In the genomic region with DNA sequence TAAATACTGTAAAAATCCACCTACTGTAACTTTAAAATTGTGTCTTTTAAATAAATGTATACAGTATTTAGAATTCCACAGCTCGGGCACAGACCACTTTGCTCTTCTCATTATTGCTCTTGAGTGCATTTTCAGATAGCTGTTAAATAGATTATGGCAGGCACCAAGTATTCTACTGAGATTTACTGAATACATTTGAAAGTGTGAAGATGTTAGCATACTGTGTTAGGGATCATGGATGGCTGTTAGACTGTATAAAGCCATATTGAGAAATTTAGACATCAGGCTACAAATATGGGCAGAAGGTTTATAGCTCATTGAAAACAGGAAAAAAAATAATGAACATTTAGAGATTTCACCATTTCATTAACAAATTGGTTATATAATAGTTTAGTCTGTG, we compare ENCODE assay signal across 21 mouse cellular contexts.
DNase-seq lines count a peak whose midpoint lies in the region; ATAC-seq and TF ChIP-seq lines count a peak whose summit lies in the region.
"Had no signal": no experiment of that assay in that cellular context is flagged by ENCODE, and none has a peak within 500 bp of the region (broad histone marks: within the 10 kb centered on the region; RNA-seq: fewer than 3 reads in every experiment).

No protein-coding gene starts in this region.

- H3K4me1 ChIP-seq in forebrain, embryonic 15.5 days, result no peaks in the 10 kb centered on the region
- no peaks in the 10 kb centered on the region for H3K4me1 ChIP-seq in forebrain, embryonic 11.5 days (replicated peaks; ENCODE audit: control insufficient read depth, insufficient read depth, low read length)
- H3K4me1 ChIP-seq in forebrain, embryonic 16.5 days (replicated peaks; ENCODE audit: control insufficient read depth, insufficient read depth, low read length), result no peaks in the 10 kb centered on the region
- no peaks in the 10 kb centered on the region for H3K4me1 ChIP-seq in forebrain, embryonic 10.5 days
- no peaks in the 10 kb centered on the region for H3K4me1 ChIP-seq in forebrain, postnatal 0 days (ENCODE audit: insufficient read depth)
- no peaks in the 10 kb centered on the region for H3K4me1 ChIP-seq in forebrain, embryonic 13.5 days

- no peak for TF ChIP-seq CTCF in forebrain, postnatal 0 days (IDR thresholded peaks at IDR 0.05; ENCODE audit: low read depth)

- H3K9ac ChIP-seq in forebrain, embryonic 15.5 days (replicated peaks), result no peak overlapping the region
- no peak overlapping the region for H3K9ac ChIP-seq in forebrain, embryonic 11.5 days (ENCODE audit: low read length)
- no peak overlapping the region for H3K9ac ChIP-seq in forebrain, embryonic 16.5 days (replicated peaks; ENCODE audit: low read depth, low read length)
- no peak overlapping the region for H3K9ac ChIP-seq in forebrain, postnatal 0 days
- no peak overlapping the region for H3K9ac ChIP-seq in forebrain, embryonic 13.5 days

- no peak for DNase-seq in forebrain, embryonic 11.5 days (ENCODE audit: low spot score)
- no peak for DNase-seq in forebrain, embryonic 10.5 days (ENCODE audit: extremely low spot score, low spot score)
- no peak for DNase-seq in forebrain, postnatal 0 days
- DNase-seq: adrenal gland, adult 2 months; adrenal gland, adult 8-10 months; adrenal gland, postnatal 10 days; adrenal gland, postnatal 14 days; adrenal gland, postnatal 25 days; adrenal gland, postnatal 36 days; B cell, adult 2 months; cerebellum, adult 11 months; cerebellum, adult 11-12 months; cerebellum, adult 18-20 months had no signal

- no peak overlapping the region for H3K4me3 ChIP-seq in forebrain, embryonic 15.5 days
- no peak overlapping the region for H3K4me3 ChIP-seq in forebrain, embryonic 11.5 days (ENCODE audit: low read depth, low read length)
- no peak overlapping the region for H3K4me3 ChIP-seq in forebrain, embryonic 16.5 days (replicated peaks; ENCODE audit: low read length)
- no peak overlapping the region for H3K4me3 ChIP-seq in forebrain, embryonic 10.5 days
- H3K4me3 ChIP-seq in forebrain, postnatal 0 days (ENCODE audit: low read depth, low read length), result no peak overlapping the region
- no peak overlapping the region for H3K4me3 ChIP-seq in forebrain, embryonic 13.5 days

- no peak overlapping the region for H3K27ac ChIP-seq in forebrain, embryonic 15.5 days (replicated peaks)
- no peak overlapping the region for H3K27ac ChIP-seq in forebrain, embryonic 11.5 days (ENCODE audit: low read depth, low read length)
- no peak overlapping the region for H3K27ac ChIP-seq in forebrain, embryonic 16.5 days (ENCODE audit: low read length)
- no peak overlapping the region for H3K27ac ChIP-seq in forebrain, embryonic 10.5 days
- H3K27ac ChIP-seq in forebrain, postnatal 0 days (ENCODE audit: low read depth, low read length), result no peak overlapping the region
- no peak overlapping the region for H3K27ac ChIP-seq in forebrain, embryonic 13.5 days

- ATAC-seq in forebrain, embryonic 15.5 days (replicated peaks), result 0 out of 2 replicates have a peak, but pooled peaks have one; percentile 53
- no peak for ATAC-seq in forebrain, embryonic 11.5 days (replicated peaks; ENCODE audit: low FRiP score)
- 0 out of 2 replicates have a peak, but pooled peaks have one; percentile 62 for ATAC-seq in forebrain, embryonic 16.5 days
- ATAC-seq in forebrain, postnatal 0 days, result peak; percentile 73
- ATAC-seq in forebrain, embryonic 13.5 days, result no peak
- ATAC-seq: activated CD4-positive, CD25-positive, alpha-beta regulatory T cell, adult 4 months; CD4-positive, CD25-positive, alpha-beta regulatory T cell, adult 4 months; Patski had no signal

- 52% methylated on average over 1 of the region's 1 CpGs for WGBS in forebrain, embryonic 15.5 days
- WGBS in forebrain, embryonic 11.5 days, result 86% methylated on average over 1 of the region's 1 CpGs
- 62% methylated on average over 1 of the region's 1 CpGs for WGBS in forebrain, embryonic 16.5 days
- WGBS in forebrain, embryonic 10.5 days, result 74% methylated on average over 1 of the region's 1 CpGs
- WGBS in forebrain, postnatal 0 days, result 37% methylated on average over 1 of the region's 1 CpGs
- 75% methylated on average over 1 of the region's 1 CpGs for WGBS in forebrain, embryonic 13.5 days

- H3K27me3 ChIP-seq in forebrain, embryonic 15.5 days, result no peaks in the 10 kb centered on the region
- no peaks in the 10 kb centered on the region for H3K27me3 ChIP-seq in forebrain, embryonic 11.5 days (ENCODE audit: control insufficient read depth, insufficient read depth, low read length)
- no peaks in the 10 kb centered on the region for H3K27me3 ChIP-seq in forebrain, embryonic 16.5 days (replicated peaks; ENCODE audit: control insufficient read depth, insufficient read depth, low read length)
- no peaks in the 10 kb centered on the region for H3K27me3 ChIP-seq in forebrain, embryonic 10.5 days (ENCODE audit: poor library complexity, severe bottlenecking)
- no peaks in the 10 kb centered on the region for H3K27me3 ChIP-seq in forebrain, postnatal 0 days (ENCODE audit: insufficient read depth, low read length)
- no peaks in the 10 kb centered on the region for H3K27me3 ChIP-seq in forebrain, embryonic 13.5 days
- H3K27me3 ChIP-seq: CH12.LX, Patski had no signal

- no peaks in the 10 kb centered on the region for H3K36me3 ChIP-seq in forebrain, embryonic 15.5 days
- no peaks in the 10 kb centered on the region for H3K36me3 ChIP-seq in forebrain, embryonic 11.5 days (ENCODE audit: control insufficient read depth, insufficient read depth, low read length)
- H3K36me3 ChIP-seq in forebrain, embryonic 16.5 days (ENCODE audit: control insufficient read depth, insufficient read depth), result no peaks in the 10 kb centered on the region
- no peaks in the 10 kb centered on the region for H3K36me3 ChIP-seq in forebrain, embryonic 10.5 days (replicated peaks)
- no peaks in the 10 kb centered on the region for H3K36me3 ChIP-seq in forebrain, postnatal 0 days (ENCODE audit: insufficient read depth)
- H3K36me3 ChIP-seq in forebrain, embryonic 13.5 days (ENCODE audit: poor library complexity, severe bottlenecking), result no peaks in the 10 kb centered on the region
- H3K36me3 ChIP-seq: G1E had no signal

- H3K4me2 ChIP-seq in forebrain, embryonic 15.5 days (replicated peaks), result no peak overlapping the region
- no peak overlapping the region for H3K4me2 ChIP-seq in forebrain, embryonic 11.5 days (ENCODE audit: low read depth, low read length, severe bottlenecking)
- H3K4me2 ChIP-seq in forebrain, embryonic 16.5 days (ENCODE audit: low read length), result no peak overlapping the region
- no peak overlapping the region for H3K4me2 ChIP-seq in forebrain, postnatal 0 days (ENCODE audit: low read depth)
- no peak overlapping the region for H3K4me2 ChIP-seq in forebrain, embryonic 13.5 days

- H3K9me3 ChIP-seq in forebrain, embryonic 15.5 days, result no peaks in the 10 kb centered on the region
- no peaks in the 10 kb centered on the region for H3K9me3 ChIP-seq in forebrain, embryonic 11.5 days (ENCODE audit: control insufficient read depth, low read length)
- no peaks in the 10 kb centered on the region for H3K9me3 ChIP-seq in forebrain, embryonic 16.5 days (ENCODE audit: control insufficient read depth, low read length)
- no peaks in the 10 kb centered on the region; the same call in 1 of the 2 replicates for H3K9me3 ChIP-seq in forebrain, embryonic 10.5 days
- H3K9me3 ChIP-seq in forebrain, postnatal 0 days (ENCODE audit: low read length), result peaks cover 4% of the 10 kb centered on the region; the same call in 1 of the 2 replicates
- H3K9me3 ChIP-seq in forebrain, embryonic 13.5 days (replicated peaks), result no peaks in the 10 kb centered on the region

Comparison
In these comparisons a context has a peak if more than half of its experiments do, and no peak if none do; other contexts are left out.
1. ATAC-seq: peak in forebrain, embryonic 15.5 days (single experiment), forebrain, embryonic 16.5 days (single experiment) and forebrain, postnatal 0 days (single experiment); none in forebrain, embryonic 11.5 days (single experiment) and forebrain, embryonic 13.5 days (single experiment).